Mouse (Mus musculus): ENCODE data around the gene Slc9a9. TPM values are rescaled to one million over a fixed set of nuclear protein-coding genes. Genes with fewer than 3 reads are reported as not detected.

Gene Slc9a9
- polyA plus RNA-seq, 1 experiment from 2014 or later = 2.7 TPM

DNA sequence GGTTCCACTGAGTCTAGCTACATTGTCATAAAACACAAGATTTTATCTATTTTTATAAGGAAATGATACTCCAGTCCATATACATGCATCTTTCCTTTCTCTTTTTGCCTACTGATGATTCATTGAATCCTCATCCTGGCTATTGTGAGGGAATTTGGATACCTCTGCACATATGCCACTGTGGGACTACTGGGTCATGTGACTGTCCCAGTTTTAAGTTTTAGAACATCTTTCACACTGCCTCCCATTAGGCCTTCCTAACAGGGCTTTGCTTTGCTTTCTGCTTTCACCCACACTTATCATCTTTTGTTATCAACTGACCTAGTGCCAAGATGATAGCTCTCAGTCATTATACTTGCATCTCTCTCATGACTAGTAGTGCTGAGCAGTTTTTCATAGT lies 219.9 kb downstream of the Slc9a9 start:
- Histone ChIP-seq H3K9me3 (replicated peaks) (no peaks in the 10 kb centered on the region), H3K4me1 (replicated peaks) (no peaks in the 10 kb centered on the region), H3K4me3 (replicated peaks) (no peak overlapping the region), H3K27me3 (no peaks in the 10 kb centered on the region), H3K27ac (replicated peaks) (no peak overlapping the region), H3K4me2 (no peak overlapping the region), H3K9ac (no peak overlapping the region), H3K36me3 (replicated peaks) (no peaks in the 10 kb centered on the region)
- no peak for ATAC-seq (ENCODE audit: insufficient read depth)

- 10% methylated on average over 5 of the region's 5 CpGs for WGBS (ENCODE audit: insufficient replicate concordance)
- Histone ChIP-seq H3K27me3 (no peaks in the 10 kb centered on the region), H3K4me1 (replicated peaks) (no peaks in the 10 kb centered on the region), H3K4me2 (no peak overlapping the region), H3K9me3 (replicated peaks) (no peaks in the 10 kb centered on the region), H3K27ac (replicated peaks) (no peak overlapping the region), H3K36me3 (replicated peaks) (no peaks in the 10 kb centered on the region), H3K4me3 (replicated peaks) (no peak overlapping the region), H3K9ac (no peak overlapping the region)
- no peak for ATAC-seq (ENCODE audit: insufficient read depth)
Measured at GRCm38 (mm10) chr9:94895882-94896281, 226.2 kb downstream of the Slc9a9 start.

GRCm38 (mm10) chr9:94904180-94904579 lies 234.5 kb downstream of the Slc9a9 start:
- Histone ChIP-seq H3K9me3 (replicated peaks) (no peaks in the 10 kb centered on the region), H3K27ac (replicated peaks) (no peak overlapping the region), H3K9ac (no peak overlapping the region), H3K36me3 (replicated peaks) (no peaks in the 10 kb centered on the region), H3K27me3 (no peaks in the 10 kb centered on the region), H3K4me1 (replicated peaks) (no peaks in the 10 kb centered on the region), H3K4me2 (no peak overlapping the region), H3K4me3 (replicated peaks) (no peak overlapping the region)
- ATAC-seq (ENCODE audit: insufficient read depth) = no peak

DNA sequence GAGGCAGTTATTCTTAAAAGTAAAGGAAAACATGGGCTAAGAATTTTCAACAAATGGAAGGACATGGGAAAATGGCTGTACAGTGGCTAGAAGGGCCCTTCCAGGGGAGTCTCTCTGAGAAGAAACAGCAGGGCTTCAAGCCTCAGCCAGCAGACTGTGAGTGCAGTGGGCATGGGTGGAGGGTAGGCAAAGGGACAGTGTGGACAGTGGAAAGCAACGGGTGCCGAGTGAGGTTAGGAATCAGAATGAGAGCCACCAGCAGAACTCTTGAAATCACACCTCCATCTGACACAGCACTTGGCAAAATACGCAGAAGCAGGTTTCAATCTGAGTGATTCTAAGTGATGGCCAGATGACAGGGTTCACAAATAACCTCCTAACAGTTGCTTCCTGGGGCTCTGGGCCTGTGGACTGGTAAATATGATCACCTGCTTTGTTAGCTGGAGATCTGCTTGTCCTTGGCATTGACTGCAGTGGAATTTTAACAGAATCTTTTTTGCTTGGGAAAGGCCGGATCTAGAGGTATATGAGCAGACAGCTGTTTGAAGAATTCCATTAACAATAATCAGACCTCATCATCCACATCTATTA lies 237.4 kb downstream of the Slc9a9 start:
- ATAC-seq (ENCODE audit: insufficient read depth) = no peak

GRCm38 (mm10) chr9:94912071-94912470 lies 242.4 kb downstream of the Slc9a9 start:
- H3K9ac ChIP-seq = no peak overlapping the region
- no peaks in the 10 kb centered on the region for H3K9me3 ChIP-seq (replicated peaks)
- no peak overlapping the region for H3K27ac ChIP-seq (replicated peaks)
- H3K36me3 ChIP-seq (replicated peaks) = no peaks in the 10 kb centered on the region
- H3K4me1 ChIP-seq (replicated peaks) = no peaks in the 10 kb centered on the region
- no peak for ATAC-seq (ENCODE audit: insufficient read depth)
- H3K27me3 ChIP-seq = no peaks in the 10 kb centered on the region
- 70% methylated on average over 9 of the region's 9 CpGs for WGBS (ENCODE audit: insufficient replicate concordance)
- H3K4me2 ChIP-seq = no peak overlapping the region
- H3K4me3 ChIP-seq (replicated peaks) = no peak overlapping the region

More for the DNA sequence above, 237.4 kb downstream of the Slc9a9 start:
- no peaks in the 10 kb centered on the region for H3K36me3 ChIP-seq (replicated peaks)
- H3K9me3 ChIP-seq (replicated peaks) = no peaks in the 10 kb centered on the region
- no peak overlapping the region for H3K4me2 ChIP-seq
- H3K27ac ChIP-seq (replicated peaks) = no peak overlapping the region
- no peaks in the 10 kb centered on the region for H3K4me1 ChIP-seq (replicated peaks)
- WGBS (ENCODE audit: insufficient replicate concordance) = 69% methylated on average over 4 of the region's 4 CpGs
- no peak overlapping the region for H3K9ac ChIP-seq
- H3K4me3 ChIP-seq (replicated peaks) = no peak overlapping the region
- H3K27me3 ChIP-seq = no peaks in the 10 kb centered on the region

GRCm38 (mm10) chr9:94922062-94922461 lies 252.4 kb downstream of the Slc9a9 start:
- Histone ChIP-seq H3K4me1 (replicated peaks) (no peaks in the 10 kb centered on the region), H3K36me3 (replicated peaks) (no peaks in the 10 kb centered on the region), H3K4me3 (replicated peaks) (no peak overlapping the region), H3K27me3 (no peaks in the 10 kb centered on the region), H3K27ac (replicated peaks) (no peak overlapping the region), H3K9ac (no peak overlapping the region), H3K4me2 (no peak overlapping the region), H3K9me3 (replicated peaks) (no peaks in the 10 kb centered on the region)
- ATAC-seq (ENCODE audit: insufficient read depth) = no peak
- WGBS (ENCODE audit: insufficient replicate concordance) = 53% methylated on average over 5 of the region's 5 CpGs

DNA sequence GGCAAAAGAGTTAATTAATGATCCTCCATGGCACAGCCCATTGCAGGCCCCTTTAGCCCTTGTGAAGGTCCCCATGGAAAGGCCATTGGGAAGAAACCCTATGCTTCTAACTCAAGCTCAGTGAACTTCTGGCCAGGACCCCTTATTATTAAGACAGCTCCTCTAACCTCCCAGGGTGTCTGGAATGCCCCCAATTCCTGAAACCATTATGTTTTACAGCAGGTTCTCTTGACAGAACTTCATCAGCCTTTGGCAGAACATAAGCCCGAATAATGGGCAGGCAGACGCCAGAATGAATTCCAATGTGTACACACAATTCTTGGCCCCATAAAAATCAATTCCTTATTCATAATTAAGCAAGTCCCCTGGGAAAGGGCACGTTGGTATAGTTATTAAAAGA lies 256.1 kb downstream of the Slc9a9 start:
- Histone ChIP-seq H3K36me3 (replicated peaks) (no peaks in the 10 kb centered on the region), H3K4me1 (replicated peaks) (no peaks in the 10 kb centered on the region), H3K27ac (replicated peaks) (no peak overlapping the region), H3K4me3 (replicated peaks) (no peak overlapping the region), H3K9ac (no peak overlapping the region), H3K9me3 (replicated peaks) (no peaks in the 10 kb centered on the region), H3K27me3 (no peaks in the 10 kb centered on the region), H3K4me2 (no peak overlapping the region)
- no peak for ATAC-seq (ENCODE audit: insufficient read depth)
- 54% methylated on average over 3 of the region's 3 CpGs for WGBS (ENCODE audit: insufficient replicate concordance)

- H3K4me2 ChIP-seq = no peak overlapping the region
- H3K4me1 ChIP-seq (replicated peaks) = no peaks in the 10 kb centered on the region
- ATAC-seq (ENCODE audit: insufficient read depth) = no peak
- no peak overlapping the region for H3K9ac ChIP-seq
- H3K9me3 ChIP-seq (replicated peaks) = no peaks in the 10 kb centered on the region
- no peak overlapping the region for H3K4me3 ChIP-seq (replicated peaks)
- no peaks in the 10 kb centered on the region for H3K36me3 ChIP-seq (replicated peaks)
- H3K27ac ChIP-seq (replicated peaks) = no peak overlapping the region
- H3K27me3 ChIP-seq = no peaks in the 10 kb centered on the region
Measured at GRCm38 (mm10) chr9:94927101-94927500, 257.4 kb downstream of the Slc9a9 start.

DNA sequence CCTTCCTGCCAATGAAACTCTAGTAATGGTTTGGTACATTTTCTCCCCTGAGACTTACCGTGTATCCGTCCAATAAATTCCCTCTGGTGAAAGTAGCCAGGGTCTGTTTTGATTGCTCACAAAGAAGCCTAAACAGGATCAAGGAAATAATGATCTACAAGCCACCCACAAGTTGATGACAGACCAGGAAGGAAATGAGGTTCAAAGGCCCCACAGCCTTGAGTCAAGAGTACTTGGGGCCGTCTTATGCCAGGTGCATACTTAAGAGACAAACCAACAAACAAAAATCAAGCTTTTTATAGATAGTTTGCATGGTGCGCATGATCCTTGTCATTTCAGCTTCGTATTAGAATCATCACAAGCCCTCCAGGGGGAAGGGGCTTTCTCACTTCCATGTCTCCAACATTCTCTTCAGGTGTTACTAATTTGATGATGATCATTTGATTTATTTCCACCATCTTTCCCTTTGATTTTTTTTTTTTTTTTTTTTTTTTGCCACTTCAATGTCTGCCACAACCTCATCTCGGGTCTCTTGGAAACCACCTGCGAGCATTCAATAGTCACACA lies 275.9 kb downstream of the Slc9a9 start:
- Histone ChIP-seq H3K4me2 (no peak overlapping the region), H3K4me3 (replicated peaks) (no peak overlapping the region), H3K27me3 (no peaks in the 10 kb centered on the region), H3K9ac (no peak overlapping the region), H3K4me1 (replicated peaks) (no peaks in the 10 kb centered on the region), H3K36me3 (replicated peaks) (no peaks in the 10 kb centered on the region), H3K27ac (replicated peaks) (no peak overlapping the region), H3K9me3 (replicated peaks) (no peaks in the 10 kb centered on the region)
- ATAC-seq (ENCODE audit: insufficient read depth) = no peak
- WGBS (ENCODE audit: insufficient replicate concordance) = 68% methylated on average over 7 of the region's 7 CpGs

DNA sequence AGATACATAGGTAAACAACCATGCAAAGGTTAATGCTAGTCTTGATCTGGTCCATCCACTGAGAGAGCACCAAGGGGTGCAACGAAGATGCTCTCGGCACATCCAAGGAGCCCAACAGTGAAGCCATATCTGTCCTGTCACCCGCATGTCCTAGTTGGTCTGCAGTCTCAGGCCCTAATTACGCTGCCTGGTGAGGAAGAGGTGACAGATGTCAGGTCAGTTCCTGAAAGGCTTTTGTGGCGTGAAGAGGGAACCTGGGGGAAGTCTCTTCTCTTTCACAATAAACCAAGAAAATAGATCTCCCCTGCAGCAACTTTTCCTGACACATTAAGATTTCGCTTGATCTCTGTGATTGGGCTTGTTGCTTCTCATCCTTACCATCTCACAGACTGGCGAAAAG lies 277.5 kb downstream of the Slc9a9 start:
- Histone ChIP-seq H3K9ac (no peak overlapping the region), H3K27ac (replicated peaks) (no peak overlapping the region), H3K9me3 (replicated peaks) (no peaks in the 10 kb centered on the region), H3K4me1 (replicated peaks) (no peaks in the 10 kb centered on the region), H3K27me3 (no peaks in the 10 kb centered on the region), H3K4me2 (no peak overlapping the region), H3K36me3 (replicated peaks) (no peaks in the 10 kb centered on the region), H3K4me3 (replicated peaks) (no peak overlapping the region)
- no peak for ATAC-seq (ENCODE audit: insufficient read depth)
- 35% methylated on average over 7 of the region's 7 CpGs for WGBS (ENCODE audit: insufficient replicate concordance)

- no peak for ATAC-seq (ENCODE audit: insufficient read depth)
Measured at GRCm38 (mm10) chr9:94950676-94951075, 281.0 kb downstream of the Slc9a9 start.

DNA sequence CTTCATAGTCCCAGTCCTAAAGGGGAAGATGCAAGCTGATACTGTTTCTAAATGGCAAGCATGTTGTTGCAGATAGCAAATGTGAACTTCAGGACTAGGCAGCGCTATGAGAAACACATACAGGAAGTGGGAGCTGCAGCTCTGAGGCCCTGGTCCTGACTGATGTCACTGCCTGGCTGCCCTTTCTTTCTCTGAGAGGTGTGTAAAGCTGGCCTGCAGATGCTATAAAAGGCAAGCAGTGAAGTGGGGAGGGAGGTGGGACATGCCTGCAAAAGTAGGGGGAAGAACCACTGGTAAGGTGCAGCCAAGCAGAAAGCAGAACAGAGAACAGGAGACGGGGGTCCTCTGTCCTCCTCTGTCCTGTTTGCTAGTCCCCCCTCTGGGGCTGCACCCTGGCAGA lies 285.9 kb downstream of the Slc9a9 start:
- H3K9ac ChIP-seq = no peak overlapping the region
- H3K36me3 ChIP-seq (replicated peaks) = no peaks in the 10 kb centered on the region
- no peak overlapping the region for H3K4me2 ChIP-seq
- 40% methylated on average over 2 of the region's 2 CpGs for WGBS (ENCODE audit: insufficient replicate concordance)
- H3K27ac ChIP-seq (replicated peaks) = no peak overlapping the region
- ATAC-seq (ENCODE audit: insufficient read depth) = no peak
- H3K9me3 ChIP-seq (replicated peaks) = no peaks in the 10 kb centered on the region
- H3K4me1 ChIP-seq (replicated peaks) = no peaks in the 10 kb centered on the region
- no peak overlapping the region for H3K4me3 ChIP-seq (replicated peaks)
- no peaks in the 10 kb centered on the region for H3K27me3 ChIP-seq

More at GRCm38 (mm10) chr9:94950676-94951075, 281.0 kb downstream of the Slc9a9 start:
- H3K4me3 ChIP-seq (replicated peaks) = no peak overlapping the region
- H3K4me1 ChIP-seq (replicated peaks) = no peaks in the 10 kb centered on the region
- no peaks in the 10 kb centered on the region for H3K9me3 ChIP-seq (replicated peaks)
- H3K4me2 ChIP-seq = no peak overlapping the region
- no peaks in the 10 kb centered on the region for H3K36me3 ChIP-seq (replicated peaks)
- no peak overlapping the region for H3K9ac ChIP-seq
- no peaks in the 10 kb centered on the region for H3K27me3 ChIP-seq
- WGBS (ENCODE audit: insufficient replicate concordance) = 16% methylated on average over 3 of the region's 3 CpGs
- H3K27ac ChIP-seq (replicated peaks) = no peak overlapping the region
